ENCODE assay signal across 8 mouse cellular contexts in genomic region chr6:112197445-112197844, GRCm38 (mm10).
DNase-seq lines count a peak whose midpoint lies in the region; ATAC-seq lines count a peak whose summit lies in the region.

No protein-coding gene starts in this region.

- H3K9me3 ChIP-seq in intestine, embryonic 14.5 days (ENCODE audit: control insufficient read depth, low read length), result no peaks in the 10 kb centered on the region
- H3K9me3 ChIP-seq in midbrain, embryonic 10.5 days (replicated peaks), result no peaks in the 10 kb centered on the region

- H3K4me1 ChIP-seq in intestine, embryonic 14.5 days (replicated peaks; ENCODE audit: control insufficient read depth, insufficient read depth, low read length), result no peaks in the 10 kb centered on the region
- H3K4me1 ChIP-seq in midbrain, embryonic 10.5 days, result no peaks in the 10 kb centered on the region

- no peak overlapping the region for H3K4me3 ChIP-seq in intestine, embryonic 14.5 days (ENCODE audit: low read depth, low read length)
- H3K4me3 ChIP-seq in midbrain, embryonic 10.5 days, result no peak overlapping the region

- peak; percentile 59 for DNase-seq in adrenal gland, adult 8-10 months
- DNase-seq in embryo, embryonic 10.5 days (ENCODE audit: low spot score), result peak; percentile 90
- DNase-seq in gastrocnemius, postnatal 25 days, result peak; percentile 63
- DNase-seq in intestine, embryonic 14.5 days (ENCODE audit: low spot score), result peak; percentile 90
- DNase-seq in left cerebral cortex, adult 9 months (ENCODE audit: low spot score in 2 of 2), result peak; percentile 72 to 93
- peak; percentile 81 for DNase-seq in midbrain, embryonic 10.5 days (ENCODE audit: low spot score)
- peak; percentile 57 for DNase-seq in skeletal muscle tissue, adult 2 months (ENCODE audit: low read depth, low spot score)
- DNase-seq in MN1 (ENCODE audit: low spot score), result no peak

- H3K9ac ChIP-seq in intestine, embryonic 14.5 days (ENCODE audit: low read length), result no peak overlapping the region

- ATAC-seq in intestine, embryonic 14.5 days (replicated peaks; ENCODE audit: low FRiP score, low TSS enrichment, low read depth), result peak; percentile 43

- H3K36me3 ChIP-seq in intestine, embryonic 14.5 days (ENCODE audit: control insufficient read depth, insufficient read depth, low read length), result no peaks in the 10 kb centered on the region
- no peaks in the 10 kb centered on the region for H3K36me3 ChIP-seq in midbrain, embryonic 10.5 days

- H3K4me2 ChIP-seq in intestine, embryonic 14.5 days (ENCODE audit: low read length), result peak overlapping the region; percentile 39

- H3K27ac ChIP-seq in intestine, embryonic 14.5 days (ENCODE audit: low read depth), result no peak overlapping the region
- H3K27ac ChIP-seq in midbrain, embryonic 10.5 days (replicated peaks), result no peak overlapping the region

- WGBS in intestine, embryonic 14.5 days, result 9% methylated on average over 16 of the region's 16 CpGs
- WGBS in midbrain, embryonic 10.5 days, result 14% methylated on average over 16 of the region's 16 CpGs

- H3K27me3 ChIP-seq in intestine, embryonic 14.5 days (replicated peaks; ENCODE audit: control insufficient read depth, insufficient read depth, low read length), result no peaks in the 10 kb centered on the region
- H3K27me3 ChIP-seq in midbrain, embryonic 10.5 days (ENCODE audit: low read depth, poor library complexity, severe bottlenecking), result no peaks in the 10 kb centered on the region
